Mouse (Mus musculus) frontal cortex, postnatal 14 days (tissue): Measurements from ENCODE around the gene Gm45808.
"Not testable (repeated sequence)": the region's sequence is repeated elsewhere in the genome, so short reads cannot be mapped to it uniquely, and the experiment has no call there.

Experiments used
- DNase-seq, 2 experiments: peaks; one replicate each; pipeline ENCODE4 v3.0.0; 2022; ENCODE audit warnings: low spot score in 2 of 2

The Gm45808 gene

DNA sequence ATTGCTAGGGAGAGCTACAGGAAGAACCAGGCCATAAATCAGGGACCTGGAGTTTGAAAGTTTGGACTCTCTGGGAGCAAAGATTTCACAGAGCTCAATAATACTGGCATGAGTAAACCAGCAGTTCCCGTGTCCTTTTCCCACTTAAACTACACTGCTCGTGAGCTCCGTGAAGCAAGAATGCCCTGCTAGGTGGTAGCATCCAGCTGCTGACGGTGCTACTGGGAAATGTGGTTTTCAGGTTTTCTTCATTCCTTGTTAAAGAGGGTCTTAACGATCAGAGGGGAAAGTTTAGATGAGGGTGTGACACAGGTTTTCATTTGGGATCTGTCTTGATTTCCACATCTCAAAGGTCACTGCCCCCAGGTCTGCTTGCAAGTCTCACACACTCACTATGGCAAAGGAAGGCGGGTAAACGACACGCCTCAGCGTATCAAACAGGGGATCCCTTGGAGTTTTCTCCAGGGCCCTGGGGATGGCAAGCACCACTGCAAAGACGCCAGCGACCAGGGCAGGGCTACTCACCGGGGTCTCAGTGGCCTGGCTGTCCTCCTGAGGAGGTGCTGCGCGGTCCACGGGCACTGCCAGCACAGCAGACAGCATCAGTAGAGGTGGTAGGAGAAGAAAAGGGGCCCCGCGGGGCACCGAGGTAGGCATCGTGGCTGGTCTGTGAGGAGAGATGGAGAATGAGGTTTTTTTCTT lies 22.7 kb upstream of the Gm45808 start:
- DNase-seq = no peak

DNA sequence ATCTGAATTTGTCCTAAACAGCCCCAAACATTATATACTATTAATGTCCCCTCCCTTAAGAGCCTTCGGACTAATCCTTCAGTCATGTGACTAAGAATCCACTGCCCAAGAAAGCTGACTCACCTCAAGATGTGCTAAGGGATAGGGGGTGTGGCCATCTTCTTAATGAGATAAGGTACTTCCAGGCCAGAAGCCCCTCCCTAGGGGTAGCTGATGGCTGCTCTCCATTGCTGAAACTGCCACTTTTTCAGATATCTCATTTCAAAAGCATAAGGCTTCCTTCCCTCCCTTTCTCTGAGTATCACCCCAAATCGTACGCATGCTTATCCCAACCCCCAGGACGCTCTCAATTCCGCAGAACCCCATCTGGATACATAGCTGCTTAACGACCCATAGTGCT lies 21.9 kb upstream of the Gm45808 start:
- DNase-seq = no peak

DNA sequence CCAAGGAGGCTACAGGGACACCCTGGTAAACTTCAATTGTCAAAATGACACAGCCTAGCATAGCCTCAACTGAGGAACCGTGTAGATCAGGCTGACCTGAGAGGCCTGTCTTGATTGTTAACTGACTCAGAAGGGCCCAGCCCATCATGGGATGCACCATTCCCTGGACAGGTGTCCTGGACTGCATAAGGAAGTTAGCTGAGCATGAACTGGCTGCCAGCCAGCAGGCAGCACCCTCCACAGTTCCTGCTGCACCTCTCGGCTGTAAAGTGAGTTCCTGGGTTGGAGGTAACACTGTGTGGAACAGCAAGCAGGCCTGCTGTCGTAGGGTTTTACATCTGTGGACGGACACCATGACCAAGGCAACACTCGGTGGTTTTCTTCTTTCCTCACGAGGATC lies 21.0 kb upstream of the Gm45808 start:
- no peak for DNase-seq

DNA sequence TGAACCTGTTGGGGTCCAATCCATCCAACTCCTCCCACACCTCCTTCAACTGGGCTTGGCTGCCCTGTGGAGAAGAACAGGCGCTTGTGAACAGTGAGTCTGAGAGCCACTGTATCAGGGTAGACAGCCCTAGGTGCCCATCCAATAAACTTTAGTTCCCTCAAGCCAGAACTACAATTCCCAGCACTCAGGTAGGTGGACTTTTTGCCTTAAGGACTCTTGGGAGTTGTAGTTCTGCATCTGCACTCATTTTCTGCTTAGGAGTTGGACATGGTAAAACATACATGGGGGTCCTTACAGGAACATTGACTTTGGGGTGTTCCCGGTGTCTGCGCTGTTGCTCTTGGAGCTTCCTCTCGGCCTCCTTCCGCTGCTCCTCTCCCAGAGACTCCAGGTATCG lies 11.8 kb upstream of the Gm45808 start:
- DNase-seq = no peak

DNA sequence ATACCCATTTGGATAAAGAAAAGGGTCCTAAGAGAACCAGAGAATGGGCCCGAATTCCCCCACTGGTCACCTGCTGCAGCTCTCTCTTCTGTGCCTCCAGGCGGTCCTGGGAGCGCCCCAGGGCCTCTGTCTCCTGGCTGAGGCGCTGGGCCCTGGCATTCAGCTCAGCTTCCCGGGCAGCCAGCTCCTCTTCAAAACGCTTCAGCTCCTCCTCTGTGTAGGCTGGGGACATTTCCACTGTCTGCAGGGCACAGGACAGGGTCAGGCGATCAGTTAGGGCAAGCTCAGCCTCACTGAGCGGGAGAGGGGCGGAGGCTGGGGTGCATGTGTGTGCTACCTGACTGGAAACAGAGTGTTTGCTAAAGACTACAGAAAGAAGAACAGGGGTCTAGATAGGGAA lies 7.9 kb upstream of the Gm45808 start:
- DNase-seq = no peak

DNA sequence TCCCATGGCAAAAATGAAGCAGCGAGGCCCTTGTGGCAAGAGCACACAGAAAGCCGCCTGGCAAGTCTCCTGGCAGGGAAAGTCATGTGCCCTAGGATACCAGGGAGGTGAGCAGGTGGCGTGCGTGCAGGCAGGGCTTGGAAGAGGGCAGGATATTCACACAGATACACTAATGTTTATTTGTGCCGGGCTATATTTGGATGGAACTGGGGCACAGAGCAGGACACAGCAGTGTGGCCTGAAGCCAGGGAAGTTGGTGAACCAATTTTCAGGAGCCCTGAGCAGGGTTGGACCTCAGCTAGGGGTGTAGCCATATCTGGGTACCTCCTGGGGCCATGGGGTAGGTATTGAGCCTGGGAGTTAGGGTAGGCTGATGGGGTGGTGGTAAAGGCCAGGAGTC lies 6.3 kb upstream of the Gm45808 start:
- DNase-seq = no peak

DNA sequence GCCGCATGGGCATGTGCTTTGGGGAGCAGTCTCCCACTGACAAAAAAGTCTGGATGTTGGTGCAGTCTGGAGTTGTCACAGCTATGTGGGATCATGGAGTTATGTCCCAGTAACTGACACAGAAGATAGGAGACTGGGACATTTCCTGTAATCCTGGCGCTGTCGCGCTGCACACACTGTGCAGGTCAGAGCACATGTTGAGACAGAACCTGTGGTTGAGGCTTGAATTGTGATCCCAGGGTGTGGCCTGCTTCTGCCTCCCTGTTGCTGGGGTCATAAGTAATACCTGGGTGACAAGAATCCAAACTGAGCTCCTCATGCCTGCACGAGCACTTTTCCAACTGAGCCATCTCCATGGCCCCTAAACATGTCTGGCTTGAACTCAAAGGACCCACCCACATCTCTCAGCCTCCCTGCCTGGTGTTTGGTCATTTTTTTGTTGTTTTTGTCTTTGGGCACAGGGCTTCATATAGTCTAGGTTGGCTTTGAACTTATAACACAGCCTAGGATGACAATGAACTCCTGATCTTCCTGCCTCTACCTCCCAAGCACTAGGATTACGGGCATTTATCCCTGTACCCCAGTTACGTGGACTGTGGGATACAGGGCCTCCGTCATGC lies 5.7 kb upstream of the Gm45808 start:
- DNase-seq = no peak

DNA sequence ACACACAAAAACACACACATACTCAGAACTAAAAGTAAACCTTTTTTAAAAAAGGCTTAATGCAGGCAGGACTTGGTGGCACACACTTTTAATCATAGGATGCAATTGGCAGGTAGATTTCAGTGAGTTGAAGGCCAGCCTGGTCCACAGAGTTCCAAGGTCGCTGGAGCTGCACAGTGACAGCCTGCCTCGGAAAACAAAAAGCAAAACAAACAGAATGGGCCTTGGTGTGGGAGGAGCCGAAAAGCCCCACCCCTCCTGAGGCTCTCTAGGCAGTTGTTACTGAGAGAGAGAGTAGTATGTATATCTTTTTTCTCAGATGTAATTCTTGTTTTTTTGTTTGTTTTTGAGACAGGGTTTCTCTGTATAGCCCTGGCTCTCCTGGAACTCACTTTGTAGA lies 4.7 kb upstream of the Gm45808 start:
- DNase-seq = no peak

DNA sequence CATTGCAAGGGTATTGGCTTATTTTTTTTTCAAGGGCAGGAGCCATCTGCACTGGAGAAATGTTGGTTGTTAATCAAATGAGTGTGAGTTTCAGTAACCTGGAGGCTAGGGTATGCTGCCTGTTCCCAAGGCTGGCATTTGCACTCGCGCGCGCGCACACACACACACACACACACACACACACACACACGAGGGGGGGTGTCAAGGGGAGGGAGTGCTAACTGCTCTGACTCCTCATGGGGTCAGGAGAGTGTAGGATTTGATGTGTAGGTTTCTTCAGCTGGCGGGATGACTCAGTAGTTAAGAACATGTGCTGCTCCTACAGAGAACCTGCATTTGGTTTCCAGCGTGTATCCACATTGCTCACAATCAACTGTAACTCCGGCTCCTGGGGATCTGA lies 4.2 kb upstream of the Gm45808 start:
- no peak for DNase-seq

DNA sequence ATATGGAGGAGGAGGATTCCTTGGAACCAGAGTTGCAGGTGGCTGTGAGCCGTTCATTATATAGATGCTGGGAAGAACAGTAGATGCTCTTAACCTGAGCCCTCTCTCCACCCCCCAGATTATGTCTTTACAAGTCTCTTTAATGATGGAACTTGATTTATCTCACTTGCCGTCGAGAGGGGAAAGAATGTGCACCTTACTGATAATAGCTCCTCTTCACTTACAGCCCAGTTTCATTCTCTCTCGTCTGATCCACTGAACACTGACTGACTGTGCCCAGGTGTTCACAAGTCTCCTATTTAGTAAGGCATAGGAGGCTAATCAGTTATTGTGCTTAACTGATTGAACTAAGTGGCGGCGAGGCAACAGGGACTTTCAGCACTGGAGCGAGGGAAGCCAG lies 3.0 kb upstream of the Gm45808 start:
- DNase-seq = no peak

DNA sequence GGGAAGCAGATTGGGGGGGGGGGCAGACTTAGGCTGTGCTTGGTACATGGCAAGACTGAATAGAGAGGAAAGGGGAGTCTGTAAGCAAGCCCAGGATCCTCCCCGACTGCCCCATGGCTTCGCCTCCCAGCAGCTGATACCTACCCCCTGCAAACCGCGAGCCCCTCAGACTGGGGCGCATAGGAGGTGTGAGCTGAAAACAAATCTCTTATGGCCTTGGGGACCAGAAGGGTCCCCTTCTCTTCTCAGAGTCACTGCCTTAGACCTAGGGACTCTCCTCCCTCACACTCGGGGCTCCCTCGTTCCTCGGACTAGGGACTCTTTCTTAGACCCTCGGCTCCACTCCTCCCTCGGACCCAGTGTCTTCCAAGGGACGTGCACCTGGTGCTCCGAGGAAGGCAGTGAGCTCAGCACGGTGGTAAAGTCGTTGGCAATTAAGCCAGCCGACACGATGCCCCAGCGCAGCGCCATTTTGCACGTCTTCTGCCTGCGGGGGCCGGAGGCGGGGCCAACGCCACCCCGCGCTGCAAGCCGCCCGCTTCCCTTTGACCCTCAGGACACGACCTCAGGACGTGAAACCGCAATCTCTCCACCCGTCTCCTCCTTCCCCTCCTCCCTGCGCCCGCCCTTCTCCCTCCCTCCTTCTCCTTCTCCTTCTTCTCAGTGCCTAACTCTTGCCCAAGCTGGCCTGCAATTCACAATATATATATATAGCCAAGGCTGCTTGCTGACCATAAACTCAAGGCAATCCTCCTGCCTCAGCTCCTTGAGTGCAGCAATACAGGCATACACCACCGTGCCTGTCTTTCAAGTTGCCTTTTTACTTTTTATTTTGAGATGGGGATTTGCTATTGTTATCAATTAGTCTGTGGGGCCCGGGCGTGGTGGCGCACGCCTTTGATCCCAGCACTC lies 1.9 kb upstream of the Gm45808 start, which contains the start of gene Dhdh:
Gene Dhdh, minus strand, starts transcription at position 513 of the 912 bp plus-strand sequence.
- peak in 1 of 2 experiments; percentile 44 for DNase-seq

DNA sequence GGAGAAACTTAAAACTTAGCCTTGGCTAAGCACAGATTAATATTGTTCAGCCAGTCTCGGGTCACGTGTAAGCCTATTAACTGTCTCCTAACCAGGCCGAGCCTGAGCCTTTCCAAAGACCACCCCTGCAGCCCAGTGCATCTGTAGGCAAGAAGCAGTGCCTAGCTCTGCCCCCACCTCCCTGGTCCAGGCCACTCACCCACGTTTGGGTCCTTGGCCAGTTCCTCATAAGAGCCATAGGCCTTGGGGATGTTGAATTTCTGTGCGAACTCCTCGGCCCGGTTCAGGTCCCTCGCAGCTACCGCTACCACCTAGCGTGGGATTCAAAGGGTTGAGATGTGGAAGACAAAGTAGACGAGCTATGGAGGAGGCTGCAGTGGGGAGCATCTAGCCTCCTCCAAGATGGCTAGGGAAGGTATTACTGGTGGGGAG lies 1.3 kb upstream of the Gm45808 start:
- no peak for DNase-seq

DNA sequence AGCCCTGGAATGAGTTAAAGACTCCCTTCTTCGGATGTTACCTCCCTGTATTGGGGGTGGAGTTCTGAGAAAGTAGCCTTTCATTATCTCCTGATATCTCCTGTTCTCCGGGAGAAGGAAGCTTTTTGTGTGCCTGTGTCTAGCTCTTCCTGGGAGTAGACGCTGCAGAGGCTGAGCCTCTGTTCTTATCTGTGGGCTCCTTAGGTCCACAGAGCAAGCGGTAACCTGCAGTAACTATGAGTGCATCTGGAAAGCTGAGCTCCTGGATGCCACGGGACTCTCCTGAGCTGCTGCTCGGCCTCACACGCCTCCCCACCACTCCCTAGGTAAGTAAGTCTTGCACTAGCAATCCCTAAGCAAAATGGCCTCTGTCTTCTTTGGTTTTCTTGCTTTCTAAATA lies 453 bp downstream of the Gm45808 start:
- DNase-seq = no peak

DNA sequence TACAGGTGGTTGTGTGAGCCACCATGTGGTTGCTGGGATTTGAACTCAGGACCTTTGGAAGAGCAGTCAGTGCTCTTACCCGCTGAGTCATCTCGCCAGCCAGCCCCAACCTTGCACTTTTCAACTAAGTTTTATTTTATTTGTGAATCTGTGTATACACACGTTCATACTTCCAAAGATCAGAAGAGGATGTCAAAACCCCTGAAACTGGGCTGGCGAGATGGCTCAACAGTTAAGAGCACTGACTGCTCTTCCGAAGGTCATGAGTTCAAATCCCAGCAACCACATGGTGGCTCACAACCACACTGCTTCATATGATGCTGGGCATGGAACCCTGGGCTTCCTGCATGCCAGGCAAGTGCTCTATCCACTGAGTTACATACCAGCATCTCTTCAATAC lies 1.6 kb downstream of the Gm45808 start:
- DNase-seq = not testable (repeated sequence)

DNA sequence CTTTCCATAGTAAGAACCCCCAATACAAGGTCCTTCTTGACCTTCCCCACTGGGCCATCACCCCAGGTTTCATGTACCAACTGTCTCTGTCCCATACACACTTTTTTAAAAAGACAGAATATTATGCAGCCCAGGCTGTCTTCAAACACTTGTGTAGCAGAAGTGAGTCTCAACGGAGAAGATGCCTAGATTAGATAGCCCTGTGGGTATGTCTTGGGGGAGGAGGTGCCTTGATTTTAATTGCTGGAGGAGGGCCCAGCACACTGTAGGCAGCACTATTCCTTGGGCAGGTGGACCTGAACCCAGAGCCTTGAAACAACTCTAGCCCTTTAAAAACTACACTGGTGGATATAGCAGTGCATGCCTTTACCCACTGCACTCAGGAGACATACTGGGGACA lies 4.4 kb downstream of the Gm45808 start:
- DNase-seq = no peak

DNA sequence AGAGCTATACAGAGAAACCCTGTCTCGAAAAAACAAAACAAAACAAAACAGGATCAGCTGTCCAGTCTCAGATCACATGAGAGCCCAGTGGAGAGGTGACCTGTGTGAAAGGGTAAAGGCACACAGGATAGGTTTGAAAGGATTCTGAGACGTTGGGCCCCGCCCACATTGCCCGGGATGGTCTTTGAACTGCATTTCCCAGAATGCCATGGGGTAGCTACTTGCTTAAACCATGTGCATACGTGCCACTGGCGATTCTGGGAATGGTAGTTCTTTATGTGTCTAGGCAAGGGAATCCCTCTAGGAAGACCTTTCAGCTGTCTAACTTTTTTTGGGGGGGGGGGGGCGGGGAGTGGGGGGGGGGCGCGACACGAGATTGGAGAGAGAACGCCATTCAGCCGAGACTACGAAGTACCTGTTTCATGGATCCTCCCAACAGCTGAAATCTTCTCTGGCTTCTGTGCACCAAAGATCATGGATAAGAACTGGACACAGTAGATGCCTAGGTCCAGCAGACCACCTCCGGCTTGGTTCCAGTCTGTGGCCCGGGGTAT lies 5.2 kb downstream of the Gm45808 start, which contains the start of gene Tulp2:
Gene Tulp2, plus strand, starts transcription at position 504 of the 554 bp plus-strand sequence.
- DNase-seq = no peak

DNA sequence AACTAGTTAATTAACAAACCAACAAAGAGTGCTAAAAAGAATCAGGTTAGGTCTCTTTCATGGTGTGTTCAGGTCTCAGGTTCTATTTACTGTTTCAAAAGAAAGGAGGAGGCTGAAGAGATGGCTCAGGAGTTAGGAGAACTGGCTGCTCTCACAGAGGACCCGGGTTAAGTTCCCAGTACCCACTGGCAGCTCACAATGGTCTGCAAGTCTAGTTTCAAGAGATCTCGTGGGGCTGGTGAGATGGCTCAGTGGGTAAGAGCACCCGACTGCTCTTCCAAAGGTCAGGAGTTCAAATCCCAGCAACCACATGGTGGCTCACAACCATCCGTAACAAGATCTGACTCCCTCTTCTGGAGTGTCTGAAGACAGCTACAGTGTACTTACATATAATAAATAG lies 6.3 kb downstream of the Gm45808 start:
- DNase-seq = not testable (repeated sequence)

DNA sequence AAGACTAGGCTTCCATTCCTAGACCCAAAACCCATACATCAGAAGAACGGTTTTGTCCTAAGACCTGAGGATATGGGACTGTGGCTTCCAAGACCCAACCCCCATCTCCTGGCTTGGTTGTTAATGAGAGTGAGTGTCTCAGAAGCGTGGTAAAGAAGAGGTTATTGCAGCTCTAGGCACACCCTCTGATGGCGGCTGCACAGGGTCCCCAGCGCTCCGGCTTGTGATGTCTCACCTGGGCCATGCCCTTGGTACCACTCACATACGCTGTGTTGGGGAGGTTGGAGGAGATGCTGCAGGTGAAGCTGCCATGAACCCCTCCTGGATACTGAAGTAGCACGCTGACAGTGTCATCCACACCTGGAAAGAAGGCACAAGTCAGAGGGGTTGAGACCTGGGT lies 7.8 kb downstream of the Gm45808 start:
- no peak for DNase-seq

DNA sequence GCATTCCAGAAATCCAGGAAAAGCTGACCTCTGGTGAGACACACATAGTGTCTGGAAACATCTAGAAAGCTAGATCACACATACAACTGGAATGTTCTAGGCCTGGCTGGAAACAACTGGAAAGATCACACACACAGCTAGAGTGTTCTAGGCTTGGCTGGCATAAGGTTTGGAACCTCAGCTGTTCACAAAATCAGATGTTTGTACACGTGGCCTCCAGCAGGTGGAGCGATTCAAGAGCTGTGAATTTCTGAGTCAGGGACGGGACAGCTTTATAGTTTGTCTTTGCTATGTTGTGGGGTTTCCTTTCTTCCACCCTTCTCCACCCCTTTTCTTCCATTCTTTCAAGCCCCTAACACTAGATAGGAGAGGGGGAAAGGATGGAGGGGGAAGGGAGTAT lies 9.6 kb downstream of the Gm45808 start:
- DNase-seq = no peak

DNA sequence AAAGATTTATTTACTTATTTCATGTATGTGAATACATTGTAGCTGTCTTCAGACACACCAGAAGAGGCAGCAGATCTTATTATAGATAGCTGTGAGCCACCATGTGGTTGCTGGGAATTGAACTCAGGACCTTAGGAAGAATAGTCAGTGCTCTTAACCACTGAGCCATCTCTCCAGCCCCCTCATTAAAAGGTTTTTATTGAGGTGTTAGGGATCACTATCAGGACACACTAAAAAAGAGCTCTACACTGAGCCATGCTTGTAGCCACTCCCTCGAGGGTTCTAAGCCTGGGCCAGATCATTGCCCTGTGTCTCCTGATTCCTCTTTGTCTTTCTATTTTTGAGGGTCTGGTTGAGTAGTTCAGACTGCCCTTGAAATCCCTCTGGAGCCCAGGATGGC lies 10.2 kb downstream of the Gm45808 start:
- no peak for DNase-seq

DNA sequence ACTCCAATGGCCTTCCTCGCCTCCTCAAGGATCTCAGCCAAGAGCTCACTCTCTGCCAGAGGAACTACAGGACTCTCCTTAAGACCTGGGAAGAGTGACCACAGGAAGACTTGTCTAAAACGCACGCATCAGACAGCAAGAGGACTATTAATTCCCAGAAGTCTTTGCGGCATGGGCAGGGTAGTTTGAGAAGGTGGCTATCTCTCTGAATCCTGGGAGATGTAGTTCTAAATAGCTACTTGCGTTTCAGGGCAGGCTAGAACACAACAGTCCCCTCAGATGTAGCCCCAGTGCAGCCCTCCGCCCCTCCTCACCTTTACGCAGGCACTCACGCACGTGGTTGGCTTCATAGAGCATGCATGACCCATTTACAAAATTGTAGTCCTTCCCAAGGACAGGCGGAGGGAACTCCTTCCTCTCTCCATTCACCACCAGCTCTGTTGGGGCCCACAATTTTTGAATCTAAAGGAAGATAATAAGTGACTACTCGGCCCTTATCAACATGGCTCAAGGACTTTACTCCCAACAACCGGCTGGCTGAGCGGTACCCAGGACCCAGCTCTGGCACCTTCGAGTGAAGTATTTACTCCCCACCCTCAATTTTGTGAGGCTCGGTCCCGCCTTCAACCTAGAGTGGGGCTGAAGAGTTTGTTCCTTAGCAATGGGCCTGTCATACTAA lies 11.2 kb downstream of the Gm45808 start:
- DNase-seq = no peak

DNA sequence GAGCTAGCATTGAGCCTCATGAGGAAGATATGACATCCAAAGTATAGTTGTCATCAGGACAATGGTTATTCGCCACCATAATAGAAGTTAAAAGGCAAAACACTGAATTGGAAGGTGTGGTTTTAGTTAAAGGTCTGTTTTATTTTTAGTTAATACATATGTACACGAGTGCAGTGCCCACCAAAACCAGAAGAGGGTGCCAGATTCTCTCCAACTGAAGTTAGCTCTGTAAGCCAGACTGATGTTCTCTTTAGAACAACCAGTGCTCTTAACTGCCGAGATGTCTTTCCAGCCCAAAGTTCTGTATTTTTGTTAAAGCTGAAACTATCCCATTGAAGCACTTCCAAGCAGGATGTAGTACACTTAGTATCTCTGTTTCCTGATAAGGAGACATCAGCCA lies 15.7 kb downstream of the Gm45808 start:
- DNase-seq = peak in 1 of 2 experiments; percentile 71
